Mouse (Mus musculus) T-helper 1 cell (primary cell): ENCODE measurements around the gene Eif5a.
"Not testable (repeated sequence)": the region's sequence is repeated elsewhere in the genome, so short reads cannot be mapped to it uniquely, and the experiment has no call there.

Experiments
- in situ Hi-C: fragments of 300-600 bp; cut with MboI, MseI; formaldehyde crosslinking; loops from one replicate; pipeline ENCODE4 v1.15.1; 2025; ENCODE audit warnings: high pct_unique_total_duplicates

The Eif5a gene

GRCm38 (mm10) chr11:69945997-69946891 lies 24.5 kb upstream of the Eif5a start:
- in situ Hi-C loops, result no loop called here

- in situ Hi-C loops, result no loop called here
Observed at GRCm38 (mm10) chr11:69945216-69945615, 23.5 kb upstream of the Eif5a start.

- in situ Hi-C loops, result no loop called here
Observed at GRCm38 (mm10) chr11:69940962-69941361, 19.2 kb upstream of the Eif5a start.

- in situ Hi-C loops, result no loop called here
Observed at GRCm38 (mm10) chr11:69939731-69940130, 18.0 kb upstream of the Eif5a start.

GRCm38 (mm10) chr11:69939181-69939580 lies 17.4 kb upstream of the Eif5a start:
- in situ Hi-C loops, result no loop called here

- in situ Hi-C loops, result no loop called here
Observed at GRCm38 (mm10) chr11:69938401-69938979, 16.7 kb upstream of the Eif5a start.

- in situ Hi-C loops, result no loop called here
Observed at GRCm38 (mm10) chr11:69937834-69938233, 16.1 kb upstream of the Eif5a start.

- in situ Hi-C loops, result no loop called here
Observed at GRCm38 (mm10) chr11:69937385-69937784, 15.6 kb upstream of the Eif5a start.

- in situ Hi-C loops, result no loop called here
Observed at GRCm38 (mm10) chr11:69936714-69937347, 15.1 kb upstream of the Eif5a start.

GRCm38 (mm10) chr11:69936156-69936555 lies 14.4 kb upstream of the Eif5a start:
- in situ Hi-C loops, result no loop called here

GRCm38 (mm10) chr11:69935137-69935879 lies 13.6 kb upstream of the Eif5a start, which contains the start of gene Ybx2:
TSS of gene Ybx2 (plus strand) at chr11:69935796.
- in situ Hi-C loops, result no loop called here

GRCm38 (mm10) chr11:69934681-69935080 lies 12.9 kb upstream of the Eif5a start:
- in situ Hi-C loops, result no loop called here

GRCm38 (mm10) chr11:69934169-69934568 lies 12.4 kb upstream of the Eif5a start:
- in situ Hi-C loops, result no loop called here

- in situ Hi-C loops, result no loop called here
Observed at GRCm38 (mm10) chr11:69933066-69933465, 11.3 kb upstream of the Eif5a start.

GRCm38 (mm10) chr11:69932254-69932653 lies 10.5 kb upstream of the Eif5a start:
- in situ Hi-C loops, result no loop called here

- in situ Hi-C loops, result no loop called here
Observed at GRCm38 (mm10) chr11:69931769-69932168, 10.0 kb upstream of the Eif5a start.

- in situ Hi-C loops, result no loop called here
Observed at GRCm38 (mm10) chr11:69930967-69931537, 9.3 kb upstream of the Eif5a start.

GRCm38 (mm10) chr11:69930176-69930575 lies 8.4 kb upstream of the Eif5a start:
- in situ Hi-C loops, result not testable (repeated sequence)

GRCm38 (mm10) chr11:69929712-69930111 lies 8.0 kb upstream of the Eif5a start:
- in situ Hi-C loops, result no loop called here

- in situ Hi-C loops, result no loop called here
Observed at GRCm38 (mm10) chr11:69927501-69927900, 5.7 kb upstream of the Eif5a start.

GRCm38 (mm10) chr11:69922796-69923195 lies 1.0 kb upstream of the Eif5a start:
- in situ Hi-C loops, result no loop called here
